Mouse (Mus musculus) myocyte (in vitro differentiated cells): ENCODE results near the gene Bst2.

Source experiments
- MYOD1 ChIP-seq, 3 experiments: IDR thresholded peaks; one replicate each; pipeline ENCODE4 v1.6.1; 2011; ENCODE audit warnings: control low read depth in 2 of 3, low read depth in 2 of 3, mild to moderate bottlenecking in 2 of 3, moderate library complexity in 1 of 3; ENCODE audit not compliant: insufficient read length in 2 of 3, control insufficient read depth in 1 of 3
- POLR2A ChIP-seq: IDR thresholded peaks from one replicate; pipeline ENCODE4 v1.6.1; 2011; ENCODE audit warnings: low read depth, mild to moderate bottlenecking, control low read depth, moderate library complexity; ENCODE audit not compliant: insufficient read length
- POLR2AphosphoS2 ChIP-seq: IDR thresholded peaks from one replicate; pipeline ENCODE4 v1.6.1; 2011; ENCODE audit warnings: low read depth, control low read depth; ENCODE audit not compliant: insufficient read length

DNA sequence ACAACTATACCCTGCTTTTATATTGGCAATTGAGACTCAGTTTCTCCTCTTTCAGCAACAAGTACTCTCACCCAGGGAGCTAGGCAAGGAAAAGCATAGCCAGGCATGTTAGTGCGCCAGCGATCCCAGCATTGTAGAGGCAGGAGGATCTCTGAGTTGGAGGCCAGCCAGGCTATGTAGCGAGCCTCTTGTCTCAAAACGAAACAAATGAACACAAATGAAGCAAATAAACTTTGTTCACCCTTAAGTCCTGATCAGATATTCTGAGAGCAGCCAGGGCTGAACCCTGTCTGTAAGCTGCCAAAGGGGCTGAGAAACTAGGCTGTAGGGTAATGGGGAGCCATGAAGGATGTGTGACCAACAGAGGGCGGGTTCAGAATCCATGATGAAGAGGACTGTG is 41.4 kb downstream of the Bst2 start:
- TF ChIP-seq POLR2AphosphoS2 (no peak), MYOD1 (IDR thresholded peaks at IDR 0.05; ENCODE audit: control insufficient read depth in 1 of 3, insufficient read length in 2 of 3, low read depth in 2 of 3) (no peak), POLR2A (no peak)
